Mouse (Mus musculus): ENCODE results near the gene Agpat3.

The Agpat3 gene

GRCm38 (mm10) chr10:78351887-78352665, at the start of gene Agpat3:
Agpat3 (minus strand) TSS chr10:78352489.
- peak; percentile 63 to 71 for DNase-seq

GRCm38 (mm10) chr10:78401127-78401526, 48.8 kb upstream of the Agpat3 start:
- DNase-seq: no peak

GRCm38 (mm10) chr10:78399090-78399657, 46.9 kb upstream of the Agpat3 start:
- peak; percentile 26 to 46 for DNase-seq

DNA sequence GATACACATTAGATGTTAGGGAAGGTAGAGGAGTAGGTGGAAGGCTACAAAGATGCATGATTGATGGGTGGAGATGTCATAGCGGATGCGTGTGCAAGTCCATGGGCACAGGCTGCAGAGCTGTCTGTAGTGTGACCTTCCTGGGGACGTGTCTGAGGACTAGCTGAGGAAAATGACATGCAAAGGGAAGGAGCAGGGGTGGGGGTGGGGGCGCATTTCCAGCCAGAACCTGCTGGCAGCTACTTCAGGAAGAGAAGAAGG, 44.3 kb upstream of the Agpat3 start:
- no peak for DNase-seq

DNA sequence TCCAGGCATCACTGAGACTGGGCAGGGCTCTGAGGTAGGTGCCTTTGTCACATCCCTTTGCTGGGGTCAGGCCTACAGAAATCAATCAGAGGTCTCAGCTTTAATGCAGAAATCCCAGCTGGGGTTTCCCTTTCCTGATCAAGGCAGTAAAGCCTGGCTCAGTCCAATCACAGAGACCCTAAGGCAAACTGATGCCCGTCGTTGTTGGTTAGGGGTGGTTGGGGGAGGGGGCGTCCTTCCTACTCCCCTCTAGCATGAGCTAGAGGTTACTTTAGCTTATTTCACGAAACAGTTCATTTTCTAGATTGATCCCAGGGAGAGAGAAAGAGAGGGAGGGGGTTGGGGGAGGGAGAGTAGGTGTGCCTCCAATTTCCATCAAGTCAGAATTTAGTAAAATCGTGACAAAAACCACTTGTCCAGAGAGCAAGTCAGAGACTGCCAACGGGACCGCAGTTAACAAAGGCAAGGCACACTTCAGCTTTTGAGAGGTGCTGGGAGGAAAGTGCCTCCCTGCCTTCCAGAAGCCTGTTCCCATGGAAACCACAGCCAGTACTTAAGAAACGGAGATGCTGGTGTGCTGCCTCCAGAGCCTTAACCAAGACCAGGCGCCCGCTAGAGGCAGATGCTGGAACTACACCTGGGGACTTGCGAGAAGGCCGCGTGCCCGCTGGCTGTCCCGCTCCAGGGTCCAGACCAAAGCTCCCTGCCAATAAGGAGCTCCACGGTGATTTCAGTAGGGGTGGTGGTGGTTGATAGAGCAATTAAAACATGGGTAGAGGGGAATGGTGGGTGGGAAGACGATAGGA, 43.7 kb upstream of the Agpat3 start:
- DNase-seq: peak; percentile 85 to 92

DNA sequence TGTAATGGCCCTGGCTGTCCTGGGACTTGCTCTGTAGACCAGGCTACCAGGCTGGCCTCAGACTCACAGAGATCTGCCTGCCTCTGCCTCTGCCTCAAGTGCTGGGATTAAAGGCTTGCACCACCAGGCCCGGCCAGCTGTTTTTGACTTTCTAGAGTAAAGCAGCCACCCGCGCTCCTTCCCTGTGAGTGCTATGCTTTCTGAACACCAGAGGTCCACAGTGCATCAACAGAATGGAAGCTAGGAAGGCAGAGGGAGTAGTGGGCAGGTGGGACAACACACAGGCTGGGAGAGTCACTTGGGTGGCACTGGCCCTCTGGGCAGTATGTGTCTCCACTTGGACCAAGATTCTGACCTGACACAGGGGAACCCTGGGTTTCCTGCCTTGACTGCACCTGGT, 43.1 kb upstream of the Agpat3 start:
- no peak for DNase-seq

- DNase-seq: peak; percentile 71 to 74
These were observed 39.8 kb upstream of the Agpat3 start for GRCm38 (mm10) chr10:78392072-78392471.

DNA sequence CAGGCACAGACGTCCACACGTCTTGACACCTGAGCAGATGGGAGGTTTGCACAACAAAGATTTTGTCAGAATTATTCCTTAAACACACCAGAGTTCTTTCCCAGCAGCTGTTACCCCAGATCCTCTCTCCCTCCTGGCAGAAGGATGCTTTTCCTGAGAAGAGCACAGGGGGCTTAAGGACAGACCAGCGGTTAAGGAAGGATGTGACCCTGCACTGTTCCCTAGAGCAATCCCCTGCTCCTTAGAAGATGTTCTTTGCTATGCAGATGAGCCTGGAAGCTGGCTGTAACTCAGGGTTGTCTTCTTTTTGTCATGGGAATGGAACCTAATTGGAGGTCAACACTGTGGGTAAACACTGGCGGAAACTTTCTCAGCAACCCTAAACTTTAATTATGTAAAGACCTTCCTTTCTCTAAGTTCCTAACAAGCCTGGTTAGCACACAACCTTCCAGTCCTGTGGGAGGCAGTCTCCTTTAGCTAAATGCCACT, 38.7 kb upstream of the Agpat3 start:
- DNase-seq: no peak

GRCm38 (mm10) chr10:78388216-78388980, 36.1 kb upstream of the Agpat3 start:
- no peak for DNase-seq

- DNase-seq: peak; percentile 31 to 53
These were observed 33.2 kb upstream of the Agpat3 start for GRCm38 (mm10) chr10:78385520-78385919.

DNA sequence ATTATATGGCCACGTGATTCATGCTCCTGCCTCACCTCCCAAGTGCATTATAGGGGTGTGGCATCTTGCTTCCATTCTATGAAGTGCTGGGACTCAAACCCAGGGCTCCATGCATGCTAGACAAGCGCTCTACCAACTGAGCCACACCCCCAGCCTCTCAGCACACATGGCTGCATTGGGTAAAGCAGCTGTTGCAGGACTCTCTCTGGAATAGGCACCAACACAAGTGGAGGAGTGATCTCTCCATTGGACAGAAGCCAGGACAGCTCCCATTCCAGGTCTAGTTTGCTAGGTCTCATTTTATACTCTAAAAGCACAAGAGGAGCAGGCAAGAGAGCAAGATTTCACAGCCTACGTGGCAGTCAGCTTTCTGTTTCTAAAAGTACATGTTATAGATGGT, 31.3 kb upstream of the Agpat3 start:
- no peak for DNase-seq

GRCm38 (mm10) chr10:78378516-78378915, 26.2 kb upstream of the Agpat3 start:
- no peak for DNase-seq

DNA sequence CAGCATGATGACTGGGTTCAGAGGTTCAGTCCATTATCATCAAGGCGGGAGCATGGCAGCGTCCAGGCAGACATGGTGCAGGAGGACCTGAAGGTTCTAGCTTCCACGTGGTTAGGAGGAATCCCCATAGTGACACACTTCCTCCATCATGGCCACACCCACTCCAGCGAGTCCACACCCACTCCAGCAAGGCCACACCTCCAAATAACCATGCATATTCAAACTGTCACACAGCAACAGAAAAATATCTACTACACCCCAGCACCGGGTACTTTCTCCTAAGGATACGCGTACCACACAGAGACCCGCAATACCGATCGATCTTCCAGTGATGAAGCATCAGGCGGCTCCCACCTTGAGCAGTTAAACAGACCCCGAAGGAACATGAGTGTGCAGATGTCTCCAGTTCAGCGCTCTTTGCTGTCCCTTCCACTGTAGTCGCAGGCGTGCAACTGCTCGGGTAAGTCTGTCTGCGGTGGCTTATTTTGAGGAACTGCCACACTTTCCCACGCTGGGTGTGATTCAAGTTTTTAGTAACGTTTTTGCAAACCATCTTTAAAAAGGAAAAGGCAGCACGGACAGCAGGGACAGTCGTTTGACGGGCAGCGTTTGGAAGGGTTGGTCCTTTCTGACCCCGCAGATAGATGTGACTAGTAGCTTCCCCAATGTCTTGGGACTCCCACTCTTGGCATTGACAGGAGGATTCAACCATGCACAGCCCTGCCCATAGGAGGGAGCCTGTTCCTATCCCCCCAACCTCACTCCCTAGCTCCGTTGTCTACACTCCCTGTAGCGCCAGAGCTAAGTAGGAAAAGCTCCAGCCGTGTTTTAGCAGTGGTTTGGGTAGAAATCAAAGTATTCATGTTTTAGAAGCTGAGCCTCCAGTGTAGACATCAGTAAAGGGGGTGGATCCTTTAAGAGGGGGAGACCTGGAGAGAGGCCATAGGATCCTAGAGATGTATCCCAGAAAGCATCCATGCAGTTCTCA, 20.7 kb upstream of the Agpat3 start:
- peak; percentile 37 to 51 for DNase-seq

GRCm38 (mm10) chr10:78371746-78372145, 19.5 kb upstream of the Agpat3 start:
- DNase-seq: no peak

GRCm38 (mm10) chr10:78367586-78367985, 15.3 kb upstream of the Agpat3 start:
- no peak for DNase-seq

- DNase-seq: no peak
These were observed 14.6 kb upstream of the Agpat3 start for GRCm38 (mm10) chr10:78366851-78367312.

DNA sequence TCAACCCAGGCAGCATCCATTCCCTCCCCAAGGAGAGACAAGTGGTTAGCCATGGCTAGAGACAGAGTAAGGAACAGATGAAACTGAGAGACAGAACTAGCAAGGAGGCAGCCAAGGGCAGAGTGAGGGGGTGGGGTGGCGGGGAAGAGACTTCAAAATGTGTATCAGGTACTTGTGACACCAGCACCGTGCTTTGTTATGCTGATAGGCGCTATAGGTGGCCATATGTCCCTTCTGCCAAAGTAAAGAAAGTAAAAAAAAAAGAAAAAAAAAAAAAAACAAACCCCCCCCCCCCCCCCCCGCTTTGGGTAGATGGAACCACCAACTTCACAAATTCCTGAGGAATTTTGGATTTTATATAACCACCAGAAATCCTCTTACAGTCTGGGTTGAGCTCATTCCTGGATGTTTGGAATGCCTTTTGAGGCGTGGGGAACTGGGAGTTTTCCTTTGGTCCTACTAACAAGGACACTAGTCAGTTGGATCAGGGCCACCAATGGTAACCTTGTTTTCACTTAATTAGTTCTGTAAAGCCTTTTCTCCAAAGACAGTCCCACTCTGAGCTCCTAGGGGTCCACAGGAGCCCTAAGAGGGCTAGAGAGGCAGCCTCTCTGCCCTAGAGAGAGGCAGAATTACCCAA, 14.0 kb upstream of the Agpat3 start:
- no peak for DNase-seq

DNA sequence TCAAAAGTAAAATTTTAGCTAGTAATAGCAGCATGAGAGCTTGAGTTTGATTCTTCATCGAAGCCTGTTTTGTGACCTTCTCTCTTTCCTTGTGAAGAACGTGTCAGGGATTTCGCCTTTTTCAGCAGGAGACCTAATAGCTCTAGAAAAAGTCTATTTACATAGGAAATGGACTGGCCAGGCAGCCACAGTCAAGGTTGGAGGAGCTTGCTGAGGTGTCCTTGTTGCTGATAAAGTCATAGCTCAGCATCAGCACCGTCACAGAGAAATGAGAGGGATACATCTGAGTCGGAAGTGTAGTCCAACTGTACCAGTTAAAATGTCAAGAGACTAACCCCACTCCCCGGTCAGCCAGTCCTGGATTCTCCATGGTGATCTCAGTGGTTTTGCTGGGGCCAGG, 13.3 kb upstream of the Agpat3 start:
- DNase-seq: no peak

DNA sequence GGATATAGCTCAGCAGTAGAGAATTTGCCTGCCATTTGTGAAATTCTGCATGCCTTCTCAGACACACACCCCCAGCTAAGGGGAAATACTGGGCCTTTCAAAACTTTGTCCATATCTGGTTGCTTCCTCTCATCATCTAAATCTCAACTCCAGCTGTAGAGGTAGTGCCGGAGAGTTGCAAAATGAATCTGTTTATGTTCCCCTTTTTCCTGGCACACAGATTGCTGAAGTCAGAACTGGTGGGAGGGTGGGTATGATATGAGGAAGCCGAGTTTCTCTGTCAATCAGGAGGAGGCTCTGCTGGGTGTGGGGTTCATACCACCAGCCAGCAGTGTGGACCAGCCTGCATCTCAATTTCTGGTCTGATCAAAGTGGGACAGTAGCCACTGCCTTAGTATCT, 11.8 kb upstream of the Agpat3 start:
- DNase-seq: no peak

GRCm38 (mm10) chr10:78363366-78363765, 11.1 kb upstream of the Agpat3 start:
- DNase-seq: no peak

DNA sequence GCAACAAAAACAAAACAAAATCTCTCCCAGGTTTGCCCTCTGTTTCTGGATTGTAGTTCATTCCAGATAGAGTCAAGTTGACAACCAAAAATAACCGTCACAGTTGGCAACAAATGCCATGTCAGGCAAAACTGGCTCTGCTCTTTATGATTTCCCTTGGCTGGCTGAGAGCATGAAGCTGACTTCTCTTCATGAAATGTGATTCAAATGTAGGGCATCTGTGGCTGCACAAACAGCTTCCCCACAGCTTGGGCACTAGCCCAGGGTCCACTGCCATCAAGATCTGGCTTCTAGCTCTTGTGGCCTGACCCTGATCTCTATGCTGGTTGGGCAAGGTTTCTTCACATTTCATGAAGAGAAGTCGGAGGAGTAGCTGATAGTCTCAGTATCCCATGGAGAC, 9.7 kb upstream of the Agpat3 start:
- DNase-seq: no peak

All from thymus, postnatal 36 days (tissue).